Mouse (Mus musculus): ENCODE measurements around the gene Dtx4. TPM values are rescaled to one million over a fixed set of nuclear protein-coding genes. Genes with fewer than 3 reads are reported as not detected.
A peak's percentile ranks its signal among the peaks of the same experiment; 100 is the strongest.

The Dtx4 gene
- total and polyA plus RNA-seq, 3 experiments, result 16.4 to 30.5 (median 21.2) TPM

GRCm38 (mm10) chr19:12462851-12463721 is 38.2 kb downstream of the Dtx4 start:
- H3K79me2 ChIP-seq (replicated peaks; ENCODE audit: control insufficient read depth, extremely low read depth, insufficient read depth, poor library complexity, severe bottlenecking), result peaks cover 50% of the 10 kb centered on the region
- dilution Hi-C loops (cut with MboI; ENCODE audit: extremely low pct_ligation_motif_present, extremely low pct_unique_long_range_greater_than_20kb, low sequenced_read_pairs), result no loop called here
- H3K4me2 ChIP-seq (ENCODE audit: insufficient read depth, low read depth, poor library complexity, severe bottlenecking), result peak overlapping the region; percentile 87
- no peak for DNase-seq (ENCODE audit: extremely low read depth)
- peak overlapping the region; percentile 96 for H3K27ac ChIP-seq (ENCODE audit: insufficient read depth, low read depth)
- no peaks in the 10 kb centered on the region for H3K9me3 ChIP-seq (replicated peaks; ENCODE audit: low read length)
- peaks cover 6 to 50% of the 10 kb centered on the region in 2 experiments for H3K36me3 ChIP-seq (replicated peaks in 1 of 2; ENCODE audit: control insufficient read depth in 1 of 2, insufficient read depth in 1 of 2, low read length in 1 of 2)
- TF ChIP-seq MXI1 (IDR thresholded peaks at IDR 0.05; ENCODE audit: low read depth, low read length), result peak; percentile 1; the same call in 1 of the 2 replicates
- no peak for TF ChIP-seq TCF12 (IDR thresholded peaks at IDR 0.05; ENCODE audit: low read depth, low read length)
- TF ChIP-seq CHD1 (IDR thresholded peaks at IDR 0.05; ENCODE audit: low read depth, low read length), result peak; percentile 67
- no peak for TF ChIP-seq E2F4 (IDR thresholded peaks at IDR 0.05; ENCODE audit: insufficient replicate concordance, low read depth, low read length)
- no peak for TF ChIP-seq USF2 (conservative IDR thresholded peaks at IDR 0.05; ENCODE audit: low read depth, low read length)
- TF ChIP-seq ZMIZ1 (IDR thresholded peaks at IDR 0.05; ENCODE audit: low read depth, low read length), result 0 out of 2 replicates have a peak, but pooled peaks have one; percentile 5
- no peak; the same call in 1 of the 2 replicates for TF ChIP-seq POLR2A (IDR thresholded peaks at IDR 0.05; ENCODE audit: low read depth, low read length)
- peak overlapping the region; percentile 88 for H3K9ac ChIP-seq (ENCODE audit: insufficient read depth, low read depth)
- H3K4me1 ChIP-seq (ENCODE audit: control insufficient read depth in 1 of 2, insufficient read depth in 2 of 2), result peaks cover 11 to 30% of the 10 kb centered on the region in 2 experiments
- peak overlapping the region; percentile 74 to 99 (median 92) for H3K4me3 ChIP-seq (replicated peaks in 1 of 3; ENCODE audit: low read depth in 2 of 3, low read length in 2 of 3, poor library complexity in 1 of 3)
- no peaks in the 10 kb centered on the region for H3K27me3 ChIP-seq (replicated peaks)
- in situ Hi-C loops (cut with MboI; ENCODE audit: low pct_ligation_motif_present, low pct_unique_long_range_greater_than_20kb, low sequenced_read_pairs), result loop anchor here (5.0 kb wide), 1 partner anchor 39 kb away; the partner anchor contains the start of gene Dtx4

GRCm38 (mm10) chr19:12460282-12461249 is 40.7 kb downstream of the Dtx4 start, which contains the start of gene Mpeg1:
Mpeg1 (plus strand) TSS chr19:12460779.
- Histone ChIP-seq H3K4me3 (replicated peaks in 1 of 3; ENCODE audit: low read depth in 2 of 3, low read length in 2 of 3, poor library complexity in 1 of 3) (peak within 1 kb of the TSS; percentile 74 to 99 (median 92)), H3K27me3 (replicated peaks) (no peaks in the 10 kb centered on the region), H3K4me1 (ENCODE audit: control insufficient read depth in 1 of 2, insufficient read depth in 2 of 2) (peaks cover 4 to 26% of the 10 kb centered on the region in 2 experiments; a peak in 3 of 4 replicates), H3K27ac (ENCODE audit: insufficient read depth, low read depth) (peak within 1 kb of the TSS; percentile 96), H3K36me3 (replicated peaks in 1 of 2; ENCODE audit: control insufficient read depth in 1 of 2, insufficient read depth in 1 of 2, low read length in 1 of 2) (peaks cover 1 to 29% of the 10 kb centered on the region in 2 experiments), H3K9me3 (replicated peaks; ENCODE audit: low read length) (no peaks in the 10 kb centered on the region), H3K9ac (ENCODE audit: insufficient read depth, low read depth) (peak within 1 kb of the TSS; percentile 88), H3K79me2 (replicated peaks; ENCODE audit: control insufficient read depth, extremely low read depth, insufficient read depth, poor library complexity, severe bottlenecking) (peaks cover 46% of the 10 kb centered on the region), H3K4me2 (ENCODE audit: insufficient read depth, low read depth, poor library complexity, severe bottlenecking) (peak within 1 kb of the TSS; percentile 87)
- dilution Hi-C loops (cut with MboI; ENCODE audit: extremely low pct_ligation_motif_present, extremely low pct_unique_long_range_greater_than_20kb, low sequenced_read_pairs) (no loop called here), in situ Hi-C loops (cut with MboI; ENCODE audit: low pct_ligation_motif_present, low pct_unique_long_range_greater_than_20kb, low sequenced_read_pairs) (loop anchor here (5.0 kb wide), 1 partner anchor 42 kb away; the partner anchor contains the start of gene Dtx4)
- DNase-seq (ENCODE audit: extremely low read depth), result peak; percentile 78
- TF ChIP-seq IRF4 (IDR thresholded peaks at IDR 0.05; ENCODE audit: low read depth, low read length) (peak; percentile 88), ETS1 (conservative IDR thresholded peaks at IDR 0.05; ENCODE audit: low read depth, low read length) (peak; percentile 70), USF1 (IDR thresholded peaks at IDR 0.05; ENCODE audit: low read depth, low read length) (no peak), E2F4 (IDR thresholded peaks at IDR 0.05; ENCODE audit: insufficient replicate concordance, low read depth, low read length) (0 out of 2 replicates have a peak, but pooled peaks have one; percentile 50), SMC3 (IDR thresholded peaks at IDR 0.05; ENCODE audit: low read depth, low read length) (no peak), USF2 (conservative IDR thresholded peaks at IDR 0.05; ENCODE audit: low read depth, low read length) (no peak), TBP (conservative IDR thresholded peaks at IDR 0.05; ENCODE audit: low read depth, low read length) (peak; percentile 82), RCOR1 (conservative IDR thresholded peaks at IDR 0.05; ENCODE audit: low read depth, low read length) (0 out of 2 replicates have a peak, but pooled peaks have one; percentile 62), POLR2A (IDR thresholded peaks at IDR 0.05; ENCODE audit: low read depth, low read length) (peak; percentile 56; the same call in 1 of the 2 replicates), EP300 (IDR thresholded peaks at IDR 0.05; ENCODE audit: low read length) (peak; percentile 91), TCF12 (IDR thresholded peaks at IDR 0.05; ENCODE audit: low read depth, low read length) (peak; percentile 62), MAZ (IDR thresholded peaks at IDR 0.05; ENCODE audit: low read depth, low read length) (peak; percentile 66), MYC (IDR thresholded peaks at IDR 0.05; ENCODE audit: low read depth, low read length) (peak; percentile 49; the same call in 1 of the 2 replicates), RAD21 (IDR thresholded peaks at IDR 0.05; ENCODE audit: low read depth, low read length) (no peak), GABPA (IDR thresholded peaks at IDR 0.05; ENCODE audit: insufficient replicate concordance, low read depth, low read length) (no peak), ZNF384 (IDR thresholded peaks at IDR 0.05; ENCODE audit: low read depth, low read length) (no peak), MAFK (IDR thresholded peaks at IDR 0.05; ENCODE audit: insufficient replicate concordance, low read length) (no peak), PAX5 (IDR thresholded peaks at IDR 0.05; ENCODE audit: low read length) (no peak), SIN3A (IDR thresholded peaks at IDR 0.05; ENCODE audit: low read length) (peak; percentile 89), HCFC1 (IDR thresholded peaks at IDR 0.05; ENCODE audit: low read depth, low read length) (no peak; the same call in 1 of the 2 replicates), UBTF (IDR thresholded peaks at IDR 0.05; ENCODE audit: low read depth, low read length) (no peak), ZC3H11A (IDR thresholded peaks at IDR 0.05; ENCODE audit: low read depth, low read length) (no peak), CHD1 (IDR thresholded peaks at IDR 0.05; ENCODE audit: low read depth, low read length) (peak; percentile 23; the same call in 1 of the 2 replicates)

Measured in CH12.LX (cell line).